Mouse (Mus musculus): ENCODE data around the gene Gata3. TPM values are rescaled to one million over a fixed set of nuclear protein-coding genes. Genes with fewer than 3 reads are reported as not detected.

Gene Gata3
- total and polyA plus RNA-seq, 3 experiments: 1.9 to 17.8 (median 13.5) TPM

DNA sequence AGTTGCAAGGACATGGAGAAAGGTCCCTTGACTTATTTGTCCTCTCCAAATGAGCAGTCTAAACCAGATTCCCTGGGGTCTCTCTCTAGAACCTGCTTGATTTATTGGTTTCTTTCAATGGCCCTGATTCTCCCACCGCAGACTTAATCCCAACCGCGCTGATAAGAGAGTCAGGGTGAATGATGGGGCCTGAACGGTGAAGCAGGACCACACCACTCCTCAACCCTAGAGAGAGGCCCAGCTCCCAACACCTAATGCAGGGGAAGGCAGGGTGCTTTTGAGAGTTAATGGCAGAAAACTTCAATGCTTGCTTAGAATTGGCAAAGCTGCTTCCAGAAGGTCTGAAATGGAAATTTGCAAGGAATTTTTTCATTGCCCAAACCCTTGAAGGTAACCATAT, 14.6 kb downstream of the Gata3 start:
- H3K4me1 ChIP-seq (ENCODE audit: insufficient read depth, low read depth, low read length): peaks cover 51% of the 10 kb centered on the region
- TF ChIP-seq POLR2AphosphoS5 (IDR thresholded peaks at IDR 0.05; ENCODE audit: insufficient replicate concordance, low read depth, low read length): no peak
- TF ChIP-seq TAL1 (conservative IDR thresholded peaks at IDR 0.05; ENCODE audit: low read depth, low read length): no peak
- no peak for TF ChIP-seq GATA2 (IDR thresholded peaks at IDR 0.05; ENCODE audit: borderline replicate concordance, low read depth, low read length)
- TF ChIP-seq GATA1 (IDR thresholded peaks at IDR 0.05; ENCODE audit: borderline replicate concordance, low read length): no peak
- no peak for TF ChIP-seq CTCF (IDR thresholded peaks at IDR 0.05; ENCODE audit: low read depth, low read length)
- no peak overlapping the region for H3K4me3 ChIP-seq (ENCODE audit: low read depth, low read length)
- H3K9me3 ChIP-seq (replicated peaks): no peaks in the 10 kb centered on the region
- peaks cover 15% of the 10 kb centered on the region for H3K27me3 ChIP-seq (ENCODE audit: insufficient read depth, low read length)
- DNase-seq (ENCODE audit: low spot score): no peak
- ATAC-seq (ENCODE audit: extremely low read depth, insufficient number of reproducible peaks, low FRiP score, poor library complexity, severe bottlenecking): no peak
- H3K36me3 ChIP-seq (replicated peaks): peaks cover 44% of the 10 kb centered on the region

DNA sequence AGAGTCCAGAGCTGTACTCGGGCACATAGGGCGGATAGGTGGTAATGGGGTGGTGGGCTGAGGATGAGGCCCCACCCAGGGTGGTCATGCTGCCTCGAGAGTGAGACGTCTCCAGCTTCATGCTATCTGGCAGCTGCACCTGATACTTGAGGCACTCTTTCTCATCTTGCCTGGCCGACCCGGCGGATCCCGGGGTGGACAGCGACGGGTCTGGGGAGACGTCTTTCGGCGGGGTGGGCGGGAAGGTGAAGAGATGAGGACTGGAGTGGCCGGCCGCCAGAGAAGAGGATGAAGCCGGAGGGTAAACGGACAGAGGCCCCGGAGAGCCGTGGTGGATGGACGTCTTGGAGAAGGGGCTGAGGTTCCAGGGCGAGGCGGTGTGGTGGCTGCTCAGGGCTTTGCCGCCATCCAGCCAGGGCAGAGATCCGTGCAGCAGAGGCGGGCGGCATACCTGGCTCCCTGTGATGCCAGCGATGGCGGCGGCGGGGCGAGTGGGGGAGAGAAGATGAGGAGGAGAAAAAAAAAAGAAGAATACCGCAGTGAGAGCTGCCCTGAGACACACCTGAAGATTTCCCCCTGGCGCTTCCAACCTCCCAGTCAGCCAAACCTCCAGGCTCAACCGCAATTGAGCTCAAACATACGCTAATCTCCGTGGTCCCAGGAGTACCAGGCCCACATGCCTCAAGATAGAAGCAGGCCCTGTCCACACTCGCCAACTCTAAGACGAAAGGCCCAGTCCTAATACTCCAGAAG, 15.2 kb downstream of the Gata3 start:
- Histone ChIP-seq H3K27me3 (ENCODE audit: insufficient read depth, low read length) (peaks cover 15% of the 10 kb centered on the region), H3K9me3 (replicated peaks) (no peaks in the 10 kb centered on the region), H3K36me3 (replicated peaks) (peaks cover 45% of the 10 kb centered on the region), H3K4me1 (ENCODE audit: insufficient read depth, low read depth, low read length) (peaks cover 50% of the 10 kb centered on the region), H3K4me3 (ENCODE audit: low read depth, low read length) (no peak overlapping the region)
- DNase-seq (ENCODE audit: low spot score): no peak
- no peak for ATAC-seq (ENCODE audit: extremely low read depth, insufficient number of reproducible peaks, low FRiP score, poor library complexity, severe bottlenecking)
- TF ChIP-seq GATA1 (IDR thresholded peaks at IDR 0.05; ENCODE audit: borderline replicate concordance, low read length) (no peak), GATA2 (IDR thresholded peaks at IDR 0.05; ENCODE audit: borderline replicate concordance, low read depth, low read length) (no peak), CTCF (IDR thresholded peaks at IDR 0.05; ENCODE audit: low read depth, low read length) (no peak), POLR2AphosphoS5 (IDR thresholded peaks at IDR 0.05; ENCODE audit: insufficient replicate concordance, low read depth, low read length) (no peak), TAL1 (conservative IDR thresholded peaks at IDR 0.05; ENCODE audit: low read depth, low read length) (no peak)

GRCm38 (mm10) chr2:9873757-9874156, 16.1 kb downstream of the Gata3 start:
- no peak for TF ChIP-seq CTCF (IDR thresholded peaks at IDR 0.05; ENCODE audit: low read depth, low read length)
- no peak for TF ChIP-seq TAL1 (conservative IDR thresholded peaks at IDR 0.05; ENCODE audit: low read depth, low read length)
- TF ChIP-seq POLR2AphosphoS5 (IDR thresholded peaks at IDR 0.05; ENCODE audit: insufficient replicate concordance, low read depth, low read length): no peak
- TF ChIP-seq GATA1 (IDR thresholded peaks at IDR 0.05; ENCODE audit: borderline replicate concordance, low read length): no peak
- TF ChIP-seq GATA2 (IDR thresholded peaks at IDR 0.05; ENCODE audit: borderline replicate concordance, low read depth, low read length): no peak
- H3K4me3 ChIP-seq (ENCODE audit: low read depth, low read length): no peak overlapping the region
- H3K36me3 ChIP-seq (replicated peaks): peaks cover 48% of the 10 kb centered on the region
- ATAC-seq (ENCODE audit: extremely low read depth, insufficient number of reproducible peaks, low FRiP score, poor library complexity, severe bottlenecking) (no peak), DNase-seq (ENCODE audit: low spot score) (no peak)
- peaks cover 15% of the 10 kb centered on the region for H3K27me3 ChIP-seq (ENCODE audit: insufficient read depth, low read length)
- H3K9me3 ChIP-seq (replicated peaks): no peaks in the 10 kb centered on the region
- peaks cover 47% of the 10 kb centered on the region for H3K4me1 ChIP-seq (ENCODE audit: insufficient read depth, low read depth, low read length)

DNA sequence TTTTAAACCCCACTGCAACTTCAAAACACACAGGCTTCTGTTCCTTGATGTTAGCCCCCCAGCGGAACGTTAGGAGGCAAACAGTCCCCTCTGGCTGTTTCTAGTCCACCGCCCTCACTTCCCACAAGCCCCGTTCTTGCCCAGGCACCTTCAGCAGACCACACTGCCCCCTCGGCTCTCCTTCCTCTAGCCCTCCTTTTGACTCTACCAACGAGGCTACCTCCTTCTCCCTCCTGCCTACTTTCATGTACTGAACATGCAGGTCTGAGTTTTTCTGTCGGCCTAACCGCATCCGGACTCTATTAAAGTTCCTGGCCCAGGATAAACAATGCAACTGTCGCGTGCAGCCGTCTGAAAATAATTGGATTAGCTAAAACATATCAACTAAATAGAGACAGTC, 17.2 kb downstream of the Gata3 start:
- Histone ChIP-seq H3K9me3 (replicated peaks) (no peaks in the 10 kb centered on the region), H3K4me3 (ENCODE audit: low read depth, low read length) (no peak overlapping the region), H3K27me3 (ENCODE audit: insufficient read depth, low read length) (peaks cover 11% of the 10 kb centered on the region), H3K36me3 (replicated peaks) (peaks cover 55% of the 10 kb centered on the region), H3K4me1 (ENCODE audit: insufficient read depth, low read depth, low read length) (peaks cover 42% of the 10 kb centered on the region)
- TF ChIP-seq CTCF (IDR thresholded peaks at IDR 0.05; ENCODE audit: low read depth, low read length): no peak
- no peak for DNase-seq (ENCODE audit: low spot score)
- ATAC-seq (ENCODE audit: extremely low read depth, insufficient number of reproducible peaks, low FRiP score, poor library complexity, severe bottlenecking): no peak

- no peak overlapping the region for H3K4me3 ChIP-seq (ENCODE audit: low read depth, low read length)
- no peak for TF ChIP-seq TAL1 (conservative IDR thresholded peaks at IDR 0.05; ENCODE audit: low read depth, low read length)
- TF ChIP-seq CTCF (IDR thresholded peaks at IDR 0.05; ENCODE audit: low read depth, low read length): no peak
- TF ChIP-seq GATA2 (IDR thresholded peaks at IDR 0.05; ENCODE audit: borderline replicate concordance, low read depth, low read length): no peak
- no peak for TF ChIP-seq GATA1 (IDR thresholded peaks at IDR 0.05; ENCODE audit: borderline replicate concordance, low read length)
- no peak for TF ChIP-seq POLR2AphosphoS5 (IDR thresholded peaks at IDR 0.05; ENCODE audit: insufficient replicate concordance, low read depth, low read length)
- H3K9me3 ChIP-seq (replicated peaks): no peaks in the 10 kb centered on the region
- H3K27me3 ChIP-seq (ENCODE audit: insufficient read depth, low read length): peaks cover 3% of the 10 kb centered on the region; the same call in 1 of the 2 replicates
- no peak for ATAC-seq (ENCODE audit: extremely low read depth, insufficient number of reproducible peaks, low FRiP score, poor library complexity, severe bottlenecking)
- H3K4me1 ChIP-seq (ENCODE audit: insufficient read depth, low read depth, low read length): peaks cover 35% of the 10 kb centered on the region
- H3K36me3 ChIP-seq (replicated peaks): peaks cover 51% of the 10 kb centered on the region
- no peak for DNase-seq (ENCODE audit: low spot score)
Observed at GRCm38 (mm10) chr2:9871798-9872197, 18.0 kb downstream of the Gata3 start.

GRCm38 (mm10) chr2:9871141-9871716, 18.6 kb downstream of the Gata3 start:
- TF ChIP-seq TAL1 (conservative IDR thresholded peaks at IDR 0.05; ENCODE audit: low read depth, low read length) (no peak), POLR2AphosphoS5 (IDR thresholded peaks at IDR 0.05; ENCODE audit: insufficient replicate concordance, low read depth, low read length) (no peak), GATA1 (IDR thresholded peaks at IDR 0.05; ENCODE audit: borderline replicate concordance, low read length) (no peak), CTCF (IDR thresholded peaks at IDR 0.05; ENCODE audit: low read depth, low read length) (no peak), GATA2 (IDR thresholded peaks at IDR 0.05; ENCODE audit: borderline replicate concordance, low read depth, low read length) (no peak)
- H3K9me3 ChIP-seq (replicated peaks): no peaks in the 10 kb centered on the region
- peaks cover 52% of the 10 kb centered on the region for H3K36me3 ChIP-seq (replicated peaks)
- H3K4me3 ChIP-seq (ENCODE audit: low read depth, low read length): no peak overlapping the region
- peaks cover 35% of the 10 kb centered on the region for H3K4me1 ChIP-seq (ENCODE audit: insufficient read depth, low read depth, low read length)
- no peaks in the 10 kb centered on the region; the same call in 1 of the 2 replicates for H3K27me3 ChIP-seq (ENCODE audit: insufficient read depth, low read length)
- ATAC-seq (ENCODE audit: extremely low read depth, insufficient number of reproducible peaks, low FRiP score, poor library complexity, severe bottlenecking): peak; percentile 37
- no peak for DNase-seq (ENCODE audit: low spot score)

All from G1E (cell line).